ENCODE assay signal across 8 mouse cellular contexts in the genomic region with DNA sequence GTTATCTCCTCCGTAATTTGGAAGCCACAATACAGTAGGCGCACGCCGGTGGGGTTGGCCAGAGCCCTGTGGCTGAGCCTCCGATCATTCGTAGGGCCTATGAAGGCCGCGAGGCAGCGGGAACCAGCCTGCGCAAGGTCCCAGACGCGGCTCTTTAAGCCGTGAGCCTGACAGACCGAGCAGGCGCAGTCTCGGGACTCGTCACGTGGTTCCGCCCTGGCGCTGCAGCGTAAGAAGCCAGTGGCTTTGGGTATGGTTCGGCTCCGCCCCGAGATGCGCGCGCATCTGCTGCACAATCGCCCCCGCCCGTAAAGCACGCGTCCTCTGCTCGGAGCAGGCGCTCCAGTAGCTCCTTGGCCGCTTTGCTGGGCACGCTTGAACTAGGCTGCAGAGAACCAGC. TPM values are rescaled to one million over a fixed set of nuclear protein-coding genes. Genes with fewer than 3 reads are reported as not detected.
A peak's percentile ranks its signal among the peaks of the same experiment; 100 is the strongest.
DNase-seq lines count a peak whose midpoint lies in the region; ATAC-seq and TF ChIP-seq lines count a peak whose summit lies in the region.

No protein-coding gene starts in this region.

- TF ChIP-seq EP300 in heart, adult 2 months (IDR thresholded peaks at IDR 0.05; ENCODE audit: insufficient read depth, low read depth, low read length) = peak; percentile 82

- peak; percentile 97 for ATAC-seq in embryonic facial prominence, embryonic 13.5 days (ENCODE audit: insufficient number of reproducible peaks, insufficient read depth, low FRiP score, low TSS enrichment, low read depth)
- ATAC-seq in limb, embryonic 13.5 days (ENCODE audit: low FRiP score, low read depth) = peak; percentile 99
- ATAC-seq in midbrain, embryonic 16.5 days = peak; percentile 99

- peak overlapping the region; percentile 48 for H3K4me3 ChIP-seq in embryonic facial prominence, embryonic 13.5 days
- peak overlapping the region; percentile 70 for H3K4me3 ChIP-seq in heart, adult 2 months
- peak overlapping the region; percentile 50 for H3K4me3 ChIP-seq in limb, embryonic 13.5 days
- peak overlapping the region; percentile 43 for H3K4me3 ChIP-seq in midbrain, embryonic 16.5 days (ENCODE audit: low read depth, low read length)

- intact Hi-C loops in heart, adult 2 months (cut with DNase I) = loop anchor here (2.0 to 10.0 kb wide), 3 partner anchors 90 to 296 kb away; a partner anchor contains a TSS

- peak overlapping the region; percentile 86 for H3K9ac ChIP-seq in embryonic facial prominence, embryonic 13.5 days
- H3K9ac ChIP-seq in heart, adult 2 months (ENCODE audit: low read depth, low read length) = peak overlapping the region; percentile 93
- H3K9ac ChIP-seq in limb, embryonic 13.5 days = peak overlapping the region; percentile 77
- H3K9ac ChIP-seq in midbrain, embryonic 16.5 days (ENCODE audit: low read depth, low read length) = peak overlapping the region; percentile 69

- TF ChIP-seq POLR2A in heart, adult 2 months (IDR thresholded peaks at IDR 0.05; ENCODE audit: insufficient read depth, low read depth, low read length) = peak; percentile 100

- H3K9me3 ChIP-seq in embryonic facial prominence, embryonic 13.5 days = no peaks in the 10 kb centered on the region
- no peaks in the 10 kb centered on the region for H3K9me3 ChIP-seq in limb, embryonic 13.5 days
- H3K9me3 ChIP-seq in midbrain, embryonic 16.5 days (replicated peaks; ENCODE audit: control insufficient read depth, low read length, poor library complexity, severe bottlenecking) = no peaks in the 10 kb centered on the region

- H3K27ac ChIP-seq in embryonic facial prominence, embryonic 13.5 days = peak overlapping the region; percentile 87
- peak overlapping the region; percentile 95 for H3K27ac ChIP-seq in heart, adult 2 months
- peak overlapping the region; percentile 85 for H3K27ac ChIP-seq in limb, embryonic 13.5 days
- peak overlapping the region; percentile 83 for H3K27ac ChIP-seq in midbrain, embryonic 16.5 days (ENCODE audit: low read length)

- no peak for TF ChIP-seq CTCF in heart, adult 2 months (IDR thresholded peaks at IDR 0.05)

- no peaks in the 10 kb centered on the region for H3K79me2 ChIP-seq in heart, adult 2 months (replicated peaks; ENCODE audit: control insufficient read depth, insufficient read depth, low read length)

- H3K4me1 ChIP-seq in embryonic facial prominence, embryonic 13.5 days = peaks cover 7% of the 10 kb centered on the region; the same call in 1 of the 2 replicates
- peaks cover 1% of the 10 kb centered on the region for H3K4me1 ChIP-seq in heart, adult 2 months (ENCODE audit: control insufficient read depth, insufficient read depth, low read length)
- peaks cover 7% of the 10 kb centered on the region for H3K4me1 ChIP-seq in limb, embryonic 13.5 days
- H3K4me1 ChIP-seq in midbrain, embryonic 16.5 days (ENCODE audit: control insufficient read depth, insufficient read depth, low read length) = peaks cover 5% of the 10 kb centered on the region

- no peaks in the 10 kb centered on the region for H3K27me3 ChIP-seq in embryonic facial prominence, embryonic 13.5 days
- no peaks in the 10 kb centered on the region for H3K27me3 ChIP-seq in heart, adult 2 months (ENCODE audit: control insufficient read depth, insufficient read depth, low read length)
- H3K27me3 ChIP-seq in limb, embryonic 13.5 days = no peaks in the 10 kb centered on the region
- H3K27me3 ChIP-seq in midbrain, embryonic 16.5 days (ENCODE audit: control insufficient read depth, insufficient read depth, low read depth, low read length) = no peaks in the 10 kb centered on the region

- WGBS in embryonic facial prominence, embryonic 13.5 days = under 1% methylated on average over 36 of the region's 36 CpGs
- under 1% methylated on average over 36 of the region's 36 CpGs for WGBS in heart, adult 2 months
- under 1% methylated on average over 36 of the region's 36 CpGs for WGBS in limb, embryonic 13.5 days
- under 1% methylated on average over 36 of the region's 36 CpGs for WGBS in midbrain, embryonic 16.5 days

- peaks cover 41% of the 10 kb centered on the region for H3K36me3 ChIP-seq in embryonic facial prominence, embryonic 13.5 days
- H3K36me3 ChIP-seq in heart, adult 2 months (ENCODE audit: control insufficient read depth, insufficient read depth, low read length) = no peaks in the 10 kb centered on the region
- peaks cover 39% of the 10 kb centered on the region for H3K36me3 ChIP-seq in limb, embryonic 13.5 days
- peaks cover 9% of the 10 kb centered on the region for H3K36me3 ChIP-seq in midbrain, embryonic 16.5 days (ENCODE audit: control insufficient read depth, insufficient read depth, low read length)

- peak; percentile 97 for DNase-seq in 3134 (ENCODE audit: extremely low read depth, insufficient read length, low spot score)
- peak; percentile 99 for DNase-seq in adrenal gland, postnatal 36 days
- DNase-seq in heart, adult 2 months = peak; percentile 98 to 99
- DNase-seq in kidney, adult 8-10 months = peak; percentile 98 to 99
- DNase-seq in spleen, postnatal 10 days (ENCODE audit: low spot score in 2 of 2) = peak; percentile 95 to 99

- H3K4me2 ChIP-seq in embryonic facial prominence, embryonic 13.5 days = peak overlapping the region; percentile 72
- H3K4me2 ChIP-seq in limb, embryonic 13.5 days (replicated peaks) = peak overlapping the region; percentile 81
- peak overlapping the region; percentile 66 for H3K4me2 ChIP-seq in midbrain, embryonic 16.5 days (ENCODE audit: low read length)

RNA-seq across cellular contexts. Expression of a gene that starts 7.6 kb away (rescaled TPM):
- 10 to 100 TPM; 40.7 to 46.4 TPM for total RNA-seq in adrenal gland, postnatal 36 days (2021)
- 11.5 and 11.6 TPM in 2 replicates for polyA plus RNA-seq in embryonic facial prominence, embryonic 13.5 days (2015; fragmentation: Nextera tagmentation; extraction: Ambion mirVana)
- 10 to 100 TPM; 30.0 to 33.9 TPM for total RNA-seq in heart, adult 2 months (2021)
- polyA plus RNA-seq in heart, adult 2 months (2012; rRNA removed) = 12.9 and 13.4 TPM in 2 replicates
- 10.7 and 10.9 TPM in 2 replicates for polyA plus RNA-seq in limb, embryonic 13.5 days (2015; fragmentation: Nextera tagmentation; extraction: Ambion mirVana)
- polyA plus RNA-seq in midbrain, embryonic 16.5 days (2015; fragmentation: Nextera tagmentation; extraction: Ambion mirVana) = 8.2 and 9.3 TPM in 2 replicates

Comparison
In these comparisons a context has a peak if more than half of its experiments do, and no peak if none do; other contexts are left out.
1. Peak in every context shown above with its lines: DNase-seq, ATAC-seq, H3K4me3 ChIP-seq and H3K27ac ChIP-seq.